Mouse (Mus musculus) fat pad, adult 2 months (tissue): ENCODE measurements around the gene Tubb3.

Experiments used
- DNase-seq: peaks from one replicate; pipeline ENCODE4 v3.0.0-alpha.2; 2011; ENCODE audit warnings: low read depth, low spot score; ENCODE audit errors: extremely low read depth

Tubb3 gene

DNA sequence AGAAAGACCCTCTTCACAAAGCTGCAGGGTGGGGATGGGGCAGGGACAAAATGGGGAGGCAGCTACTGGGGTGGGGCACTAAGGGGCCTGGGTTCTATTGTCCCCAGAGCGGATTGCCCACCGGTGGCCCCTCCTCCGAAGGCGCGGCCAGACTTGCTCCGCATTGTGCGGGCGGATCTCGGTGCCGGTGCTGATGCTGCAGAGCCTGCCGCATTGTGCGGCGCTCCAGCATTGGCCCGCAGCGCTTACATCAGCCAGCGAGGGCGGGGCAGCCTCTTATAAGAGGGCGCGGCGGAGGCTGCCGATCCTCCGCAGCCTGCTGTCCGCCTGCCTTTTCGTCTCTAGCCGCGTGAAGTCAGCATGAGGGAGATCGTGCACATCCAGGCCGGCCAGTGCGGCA, at the start of gene Tubb3:
TSS of gene Tubb3 (plus strand) at position 179 of the 400 bp plus-strand sequence.
- no peak for DNase-seq

DNA sequence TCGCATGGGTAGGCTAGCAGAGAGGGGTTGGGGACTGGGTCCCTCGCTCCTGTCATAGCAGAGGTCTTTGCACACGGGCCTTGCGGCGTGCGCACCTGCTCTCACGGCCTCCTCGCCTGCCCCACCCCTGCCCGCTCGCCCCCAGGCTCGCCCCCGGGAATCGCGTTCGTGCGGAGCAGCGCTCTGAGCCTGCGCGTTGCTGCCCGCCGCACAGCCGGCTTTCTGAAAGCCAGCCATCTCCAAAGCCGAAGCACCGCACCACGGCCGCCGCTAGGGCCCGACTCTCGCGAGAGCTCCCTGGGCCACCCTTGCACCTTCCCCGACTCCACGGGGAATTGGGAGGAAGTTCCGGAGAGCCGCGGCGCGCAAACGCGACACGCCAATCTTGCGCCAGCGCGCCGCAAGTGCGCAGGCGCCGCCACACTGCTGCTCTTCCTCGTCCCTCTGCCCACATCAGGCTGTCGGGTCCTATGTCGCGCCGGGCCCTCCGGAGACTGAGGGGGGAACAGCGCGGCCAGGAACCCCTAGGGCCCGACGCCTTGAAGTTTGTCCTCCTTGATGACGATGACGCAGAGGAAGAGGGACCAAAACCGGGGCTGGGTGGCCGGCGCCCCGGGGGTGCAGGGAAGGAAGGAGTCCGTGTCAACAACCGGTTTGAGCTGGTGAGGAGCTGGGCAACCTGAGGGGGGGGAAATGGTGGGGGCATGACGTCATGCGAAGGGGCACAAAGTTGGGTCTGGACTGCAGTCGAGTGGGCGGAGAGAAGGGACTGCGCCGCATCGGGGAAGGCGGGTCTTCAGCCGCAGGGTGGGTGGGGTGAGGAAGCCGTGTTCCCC, 37.6 kb upstream of the Tubb3 start, which contains the start of gene Tcf25:
TSS of gene Tcf25 (plus strand) at position 351 of the 836 bp plus-strand sequence.
- DNase-seq = no peak

- no peak for DNase-seq
These were observed 37.0 kb upstream of the Tubb3 start for GRCm38 (mm10) chr8:123374239-123374578.

DNA sequence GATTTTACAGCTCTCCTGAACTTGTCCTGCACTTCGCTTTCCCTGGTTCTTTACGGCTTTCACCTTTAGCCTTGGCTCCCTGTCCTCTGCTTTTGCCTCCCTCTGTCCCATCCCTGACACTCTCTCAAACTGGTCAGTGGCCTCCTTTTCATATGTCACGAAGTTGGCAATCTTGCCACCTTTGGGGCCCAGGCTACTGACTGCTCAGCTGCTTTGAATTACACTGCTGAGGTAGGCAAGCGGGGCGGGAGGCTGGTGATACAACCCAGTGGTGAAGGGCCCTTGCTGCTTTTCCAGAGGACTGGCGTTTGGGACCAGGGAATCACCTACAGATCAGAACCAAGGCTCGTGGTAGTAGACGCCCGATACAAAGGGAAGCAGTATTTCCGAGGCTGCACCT, 35.5 kb upstream of the Tubb3 start:
- DNase-seq = no peak

GRCm38 (mm10) chr8:123376106-123376505, 35.1 kb upstream of the Tubb3 start:
- no peak for DNase-seq

GRCm38 (mm10) chr8:123381711-123382110, 29.5 kb upstream of the Tubb3 start:
- DNase-seq = no peak

DNA sequence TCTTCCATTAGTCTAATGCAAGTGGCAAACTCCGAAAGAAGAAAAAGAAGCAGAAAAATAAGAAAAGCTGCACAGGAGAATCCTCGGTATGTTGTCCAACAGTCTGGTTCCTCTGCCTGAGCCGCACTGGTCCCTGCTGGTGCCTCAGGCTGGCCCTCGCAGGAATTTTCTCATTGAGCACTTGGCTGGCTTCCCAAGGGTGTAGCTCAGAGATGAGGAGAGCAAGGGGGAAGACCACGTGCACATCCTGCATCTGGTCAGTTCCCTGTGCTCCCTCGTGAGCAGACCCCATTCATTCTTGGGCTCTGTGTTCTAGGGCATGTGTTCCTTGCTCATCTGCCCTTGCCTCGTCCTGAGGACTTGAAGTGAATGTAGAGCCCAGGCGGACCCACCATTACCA, 28.7 kb upstream of the Tubb3 start:
- no peak for DNase-seq

GRCm38 (mm10) chr8:123384883-123385540, 26.2 kb upstream of the Tubb3 start:
- DNase-seq = no peak

DNA sequence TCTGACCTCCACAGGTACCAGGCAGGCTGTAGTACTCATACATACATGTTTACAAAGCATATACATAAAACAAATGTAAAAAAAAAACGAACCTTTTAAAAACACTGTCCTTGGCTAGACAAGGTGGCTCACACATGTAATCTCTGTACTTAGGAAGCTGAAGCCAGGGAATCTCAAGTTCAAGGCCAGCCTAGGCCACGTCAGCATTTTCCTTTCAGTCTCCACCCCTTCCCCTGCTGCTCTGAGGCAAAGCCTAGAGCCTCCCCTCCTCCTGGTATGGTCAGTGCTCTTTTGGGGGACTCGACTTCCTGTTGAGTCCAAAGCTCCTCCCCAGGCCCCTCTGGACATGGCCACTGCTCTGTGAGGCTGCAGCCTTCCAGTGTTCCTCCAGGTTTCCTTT, 24.2 kb upstream of the Tubb3 start:
- no peak for DNase-seq

DNA sequence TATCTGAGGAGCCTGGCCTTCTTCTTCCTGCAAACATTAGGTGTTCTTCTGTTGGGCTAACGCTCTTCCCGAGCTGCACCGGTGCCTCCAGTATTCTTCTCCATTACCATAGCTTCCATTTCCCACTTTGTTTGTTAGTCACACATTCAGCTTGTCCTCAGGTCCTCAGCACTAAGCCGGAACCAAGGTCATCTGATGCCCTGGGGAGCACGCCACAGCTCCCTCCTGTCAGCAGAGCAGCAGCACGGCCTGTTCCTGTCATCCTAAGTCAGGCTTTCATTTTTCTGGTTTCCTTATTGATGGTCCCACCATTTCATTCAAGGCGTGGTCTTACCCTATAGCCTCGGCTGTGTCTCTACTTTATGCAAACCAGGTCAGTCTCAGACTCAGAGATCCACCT, 23.4 kb upstream of the Tubb3 start:
- DNase-seq = no peak

DNA sequence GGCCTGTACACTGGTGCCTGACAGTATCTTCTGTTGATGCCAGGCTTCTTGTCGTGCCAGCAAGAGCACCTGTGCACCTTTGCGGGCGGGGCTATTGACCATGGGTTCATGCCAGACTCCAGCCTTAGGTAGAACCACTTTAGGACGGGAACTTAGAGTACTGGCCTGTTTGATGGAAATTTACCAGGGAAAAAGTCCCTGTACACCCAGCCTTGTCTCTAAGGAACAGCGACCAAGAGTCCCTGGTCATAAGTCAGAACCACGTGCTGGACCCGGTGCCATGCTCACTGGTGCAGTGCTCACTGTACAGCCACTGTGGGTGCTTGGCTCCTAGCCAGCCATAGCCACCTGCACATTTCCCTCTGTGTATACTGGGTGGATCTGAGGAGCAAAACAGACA, 22.2 kb upstream of the Tubb3 start:
- no peak for DNase-seq

DNA sequence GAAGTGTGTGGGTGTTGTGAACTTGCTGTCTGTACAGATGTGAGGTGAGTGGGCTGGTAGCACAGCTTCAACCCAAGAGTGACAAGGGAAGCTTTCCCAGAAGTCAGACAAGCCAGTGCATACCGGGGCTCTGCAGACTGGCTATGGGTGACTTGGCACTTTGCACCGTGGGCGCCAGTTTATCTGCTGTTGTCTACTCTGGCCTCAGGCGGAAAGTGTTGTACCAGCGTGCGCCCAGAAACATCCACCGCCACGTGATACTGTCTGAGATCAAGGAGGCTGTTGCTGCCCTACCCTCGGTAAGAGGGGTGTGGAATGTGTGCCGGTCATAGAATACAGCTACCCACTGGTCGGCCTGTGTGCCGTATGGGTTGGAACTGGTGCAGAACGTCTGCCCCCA, 12.9 kb upstream of the Tubb3 start:
- no peak for DNase-seq

- no peak for DNase-seq
These were observed 9.3 kb upstream of the Tubb3 start for GRCm38 (mm10) chr8:123401936-123402335.

- no peak for DNase-seq
These were observed 8.4 kb upstream of the Tubb3 start for GRCm38 (mm10) chr8:123402730-123403326.

GRCm38 (mm10) chr8:123404521-123404920, 6.7 kb upstream of the Tubb3 start:
- DNase-seq = no peak

DNA sequence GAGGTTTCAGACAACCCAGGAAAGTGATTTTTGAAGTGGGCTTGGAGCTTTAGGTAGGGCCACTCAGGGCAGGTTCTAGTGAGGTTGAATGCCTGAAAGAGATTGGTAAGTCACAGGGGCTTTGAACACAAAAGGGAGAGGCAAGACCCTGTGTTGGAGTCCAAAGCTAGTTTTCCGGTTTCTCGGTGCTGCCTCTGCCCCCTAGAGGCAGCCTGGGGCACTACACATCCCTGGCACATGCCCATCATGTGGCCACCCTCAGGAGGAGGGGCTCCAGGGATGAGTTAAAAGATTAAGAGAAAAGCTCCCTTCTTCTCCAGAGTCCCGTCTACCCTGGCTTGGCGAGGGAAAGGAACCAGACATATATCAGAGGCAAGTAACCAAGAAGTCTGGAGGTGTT, 4.4 kb upstream of the Tubb3 start, which contains the start of gene Mc1r:
TSS of gene Mc1r (plus strand) at position 322 of the 400 bp plus-strand sequence.
- no peak for DNase-seq

DNA sequence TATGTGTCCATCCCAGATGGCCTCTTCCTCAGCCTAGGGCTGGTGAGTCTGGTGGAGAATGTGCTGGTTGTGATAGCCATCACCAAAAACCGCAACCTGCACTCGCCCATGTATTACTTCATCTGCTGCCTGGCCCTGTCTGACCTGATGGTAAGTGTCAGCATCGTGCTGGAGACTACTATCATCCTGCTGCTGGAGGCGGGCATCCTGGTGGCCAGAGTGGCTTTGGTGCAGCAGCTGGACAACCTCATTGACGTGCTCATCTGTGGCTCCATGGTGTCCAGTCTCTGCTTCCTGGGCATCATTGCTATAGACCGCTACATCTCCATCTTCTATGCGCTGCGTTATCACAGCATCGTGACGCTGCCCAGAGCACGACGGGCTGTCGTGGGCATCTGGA, 3.6 kb upstream of the Tubb3 start:
- DNase-seq = no peak

- no peak for DNase-seq
These were observed 2.4 kb upstream of the Tubb3 start for GRCm38 (mm10) chr8:123408586-123409544.

- DNase-seq = no peak
These were observed 1.1 kb upstream of the Tubb3 start for GRCm38 (mm10) chr8:123410049-123410587.

DNA sequence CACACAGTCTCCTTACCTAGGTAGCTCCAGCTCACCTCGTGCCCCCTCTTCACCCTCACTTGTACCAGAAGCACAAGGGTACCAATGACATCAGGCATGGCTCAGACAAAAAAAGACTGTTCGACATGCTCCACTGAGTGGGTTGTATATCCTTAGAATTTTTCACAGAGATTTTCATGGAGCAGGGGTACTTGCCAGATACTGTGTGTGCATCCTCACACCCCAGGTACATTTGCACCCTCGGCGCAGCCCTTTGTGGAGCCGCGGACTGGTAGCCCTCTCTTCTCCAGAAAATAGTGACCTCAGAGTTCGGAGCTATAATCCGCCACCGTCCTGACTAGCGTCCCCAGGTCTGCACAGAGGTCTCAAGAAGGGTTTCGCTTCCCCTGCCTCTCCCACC, 436 bp upstream of the Tubb3 start:
- no peak for DNase-seq
